Mouse (Mus musculus): ENCODE measurements around the gene Immp1l. TPM values are rescaled to one million over a fixed set of nuclear protein-coding genes. Genes with fewer than 3 reads are reported as not detected.

The Immp1l gene
- polyA plus RNA-seq, 1 experiment from 2014 or later = 112 TPM

DNA sequence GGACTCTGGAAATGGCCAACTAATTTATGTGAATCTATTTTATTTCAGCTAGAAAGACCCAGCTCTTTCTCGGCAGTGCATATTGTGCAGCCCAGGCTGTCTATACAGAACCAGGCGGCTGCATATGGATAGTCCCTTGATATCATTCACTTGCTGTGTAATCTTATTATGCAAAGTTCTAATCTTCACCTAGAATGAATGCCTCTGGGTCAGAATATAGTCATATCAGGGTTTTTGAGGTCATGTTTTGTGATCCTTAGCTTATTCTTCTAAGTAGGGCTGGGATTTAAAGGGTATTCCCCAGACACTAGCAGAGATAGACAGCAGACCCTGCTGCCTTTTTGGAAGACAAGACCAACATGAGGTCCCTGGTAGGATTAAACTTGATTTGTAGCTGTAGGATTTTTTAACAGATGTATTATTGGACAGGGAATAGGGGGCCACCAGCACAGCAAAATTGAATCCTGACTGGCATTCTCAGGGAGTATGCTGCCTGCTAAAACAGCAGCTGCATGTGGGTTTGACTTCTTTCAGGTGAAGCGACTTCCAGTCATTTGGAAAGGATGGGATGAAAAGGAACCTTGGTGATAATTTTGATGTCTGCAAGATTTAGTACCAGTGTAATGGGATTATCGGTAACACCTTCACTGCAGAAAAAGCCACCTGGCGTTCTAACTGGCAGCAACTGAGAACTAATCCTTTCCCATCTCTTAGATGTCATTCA lies 13.3 kb downstream of the Immp1l start:
- H3K4me3 ChIP-seq (replicated peaks; ENCODE audit: low read length) = no peak overlapping the region
- no peak overlapping the region for H3K9ac ChIP-seq (ENCODE audit: low read length)
- WGBS = 74% methylated on average over 5 of the region's 5 CpGs
- ATAC-seq (ENCODE audit: insufficient read depth, low FRiP score) = no peak
- H3K4me2 ChIP-seq (ENCODE audit: low read depth, low read length) = no peak overlapping the region
- H3K9me3 ChIP-seq (replicated peaks; ENCODE audit: control insufficient read depth, low read length) = no peaks in the 10 kb centered on the region
- H3K36me3 ChIP-seq (ENCODE audit: control insufficient read depth, insufficient read depth, low read length) = no peaks in the 10 kb centered on the region
- H3K27me3 ChIP-seq (ENCODE audit: control insufficient read depth, insufficient read depth, low read length) = no peaks in the 10 kb centered on the region
- H3K27ac ChIP-seq (ENCODE audit: low read length) = no peak overlapping the region
- no peaks in the 10 kb centered on the region for H3K4me1 ChIP-seq (ENCODE audit: control insufficient read depth, insufficient read depth, low read length)

GRCm38 (mm10) chr2:105950131-105950530 lies 45.7 kb downstream of the Immp1l start:
- 99% methylated on average over 2 of the region's 2 CpGs for WGBS

GRCm38 (mm10) chr2:105951350-105951940 lies 47.0 kb downstream of the Immp1l start:
- Histone ChIP-seq H3K27me3 (ENCODE audit: control insufficient read depth, insufficient read depth, low read length) (no peaks in the 10 kb centered on the region), H3K4me1 (ENCODE audit: control insufficient read depth, insufficient read depth, low read length) (no peaks in the 10 kb centered on the region), H3K9ac (ENCODE audit: low read length) (no peak overlapping the region), H3K36me3 (ENCODE audit: control insufficient read depth, insufficient read depth, low read length) (no peaks in the 10 kb centered on the region), H3K4me2 (ENCODE audit: low read depth, low read length) (no peak overlapping the region), H3K4me3 (replicated peaks; ENCODE audit: low read length) (no peak overlapping the region), H3K27ac (ENCODE audit: low read length) (no peak overlapping the region), H3K9me3 (replicated peaks; ENCODE audit: control insufficient read depth, low read length) (no peaks in the 10 kb centered on the region)
- no peak for ATAC-seq (ENCODE audit: insufficient read depth, low FRiP score)
- WGBS = 72% methylated on average over 1 of the region's 1 CpGs

More at GRCm38 (mm10) chr2:105950131-105950530, 45.7 kb downstream of the Immp1l start:
- Histone ChIP-seq H3K27ac (ENCODE audit: low read length) (no peak overlapping the region), H3K4me3 (replicated peaks; ENCODE audit: low read length) (no peak overlapping the region), H3K36me3 (ENCODE audit: control insufficient read depth, insufficient read depth, low read length) (no peaks in the 10 kb centered on the region), H3K4me2 (ENCODE audit: low read depth, low read length) (no peak overlapping the region), H3K27me3 (ENCODE audit: control insufficient read depth, insufficient read depth, low read length) (no peaks in the 10 kb centered on the region), H3K4me1 (ENCODE audit: control insufficient read depth, insufficient read depth, low read length) (no peaks in the 10 kb centered on the region), H3K9ac (ENCODE audit: low read length) (no peak overlapping the region), H3K9me3 (replicated peaks; ENCODE audit: control insufficient read depth, low read length) (no peaks in the 10 kb centered on the region)
- no peak for ATAC-seq (ENCODE audit: insufficient read depth, low FRiP score)

GRCm38 (mm10) chr2:105953862-105954261 lies 49.4 kb downstream of the Immp1l start:
- ATAC-seq (ENCODE audit: insufficient read depth, low FRiP score) = no peak
- H3K4me3 ChIP-seq (replicated peaks; ENCODE audit: low read length) = no peak overlapping the region
- H3K27me3 ChIP-seq (ENCODE audit: control insufficient read depth, insufficient read depth, low read length) = no peaks in the 10 kb centered on the region
- no peaks in the 10 kb centered on the region for H3K9me3 ChIP-seq (replicated peaks; ENCODE audit: control insufficient read depth, low read length)
- no peak overlapping the region for H3K27ac ChIP-seq (ENCODE audit: low read length)
- no peak overlapping the region for H3K9ac ChIP-seq (ENCODE audit: low read length)
- no peaks in the 10 kb centered on the region for H3K36me3 ChIP-seq (ENCODE audit: control insufficient read depth, insufficient read depth, low read length)
- 69% methylated on average over 4 of the region's 4 CpGs for WGBS
- H3K4me2 ChIP-seq (ENCODE audit: low read depth, low read length) = no peak overlapping the region
- H3K4me1 ChIP-seq (ENCODE audit: control insufficient read depth, insufficient read depth, low read length) = no peaks in the 10 kb centered on the region

DNA sequence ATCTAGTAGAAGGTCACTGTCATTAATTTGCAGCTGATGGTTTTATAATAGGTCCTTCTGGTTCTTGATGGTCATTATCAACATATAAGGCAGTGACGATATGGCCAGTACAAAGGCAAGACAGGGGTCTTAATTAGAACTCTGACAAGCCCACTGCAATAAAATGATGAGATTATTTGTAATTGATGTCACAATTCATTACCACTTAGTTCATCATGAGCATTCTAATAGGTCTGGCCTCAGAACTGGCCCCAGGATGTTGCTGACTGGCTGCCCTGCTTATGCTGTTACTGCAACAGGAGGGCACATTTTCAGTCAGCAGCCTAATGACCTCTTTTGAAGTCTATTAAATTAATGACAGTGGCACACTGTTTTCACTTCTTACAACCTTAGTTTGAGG lies 59.0 kb downstream of the Immp1l start:
- Histone ChIP-seq H3K9ac (ENCODE audit: low read length) (no peak overlapping the region), H3K9me3 (replicated peaks; ENCODE audit: control insufficient read depth, low read length) (no peaks in the 10 kb centered on the region), H3K4me2 (ENCODE audit: low read depth, low read length) (no peak overlapping the region), H3K4me3 (replicated peaks; ENCODE audit: low read length) (no peak overlapping the region), H3K4me1 (ENCODE audit: control insufficient read depth, insufficient read depth, low read length) (no peaks in the 10 kb centered on the region), H3K27me3 (ENCODE audit: control insufficient read depth, insufficient read depth, low read length) (no peaks in the 10 kb centered on the region), H3K27ac (ENCODE audit: low read length) (no peak overlapping the region), H3K36me3 (ENCODE audit: control insufficient read depth, insufficient read depth, low read length) (no peaks in the 10 kb centered on the region)
- ATAC-seq (ENCODE audit: insufficient read depth, low FRiP score) = no peak
- 77% methylated on average over 1 of the region's 1 CpGs for WGBS

GRCm38 (mm10) chr2:105973941-105974340 lies 69.5 kb downstream of the Immp1l start:
- no peak overlapping the region for H3K4me2 ChIP-seq (ENCODE audit: low read depth, low read length)
- WGBS = 32% methylated on average over 2 of the region's 2 CpGs
- H3K9me3 ChIP-seq (replicated peaks; ENCODE audit: control insufficient read depth, low read length) = no peaks in the 10 kb centered on the region
- H3K4me1 ChIP-seq (ENCODE audit: control insufficient read depth, insufficient read depth, low read length) = no peaks in the 10 kb centered on the region
- ATAC-seq (ENCODE audit: insufficient read depth, low FRiP score) = no peak
- peaks cover 4% of the 10 kb centered on the region for H3K36me3 ChIP-seq (ENCODE audit: control insufficient read depth, insufficient read depth, low read length)
- H3K27me3 ChIP-seq (ENCODE audit: control insufficient read depth, insufficient read depth, low read length) = no peaks in the 10 kb centered on the region
- H3K27ac ChIP-seq (ENCODE audit: low read length) = no peak overlapping the region
- H3K4me3 ChIP-seq (replicated peaks; ENCODE audit: low read length) = no peak overlapping the region
- H3K9ac ChIP-seq (ENCODE audit: low read length) = no peak overlapping the region

DNA sequence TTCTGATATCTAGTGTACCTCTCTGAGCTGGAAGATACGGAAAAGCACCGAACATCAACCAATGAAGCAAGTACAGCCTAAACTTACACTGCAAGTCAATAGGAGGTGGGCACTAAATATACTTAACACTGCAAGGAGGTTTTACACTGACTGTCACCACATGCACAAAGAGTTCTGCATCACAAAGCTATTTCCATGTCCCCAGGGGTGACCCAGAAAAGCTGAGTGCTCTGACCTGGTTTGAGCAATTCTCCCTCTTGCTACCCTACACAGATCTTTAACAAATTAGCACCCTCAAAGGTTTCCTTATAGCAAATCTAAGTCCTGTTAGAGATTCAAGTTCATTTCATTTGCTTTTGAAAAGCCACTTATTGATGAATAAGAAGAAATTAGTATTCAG lies 73.6 kb downstream of the Immp1l start:
- Histone ChIP-seq H3K4me3 (replicated peaks; ENCODE audit: low read length) (no peak overlapping the region), H3K9ac (ENCODE audit: low read length) (no peak overlapping the region), H3K4me2 (ENCODE audit: low read depth, low read length) (no peak overlapping the region), H3K27ac (ENCODE audit: low read length) (no peak overlapping the region), H3K27me3 (ENCODE audit: control insufficient read depth, insufficient read depth, low read length) (no peaks in the 10 kb centered on the region), H3K36me3 (ENCODE audit: control insufficient read depth, insufficient read depth, low read length) (no peaks in the 10 kb centered on the region), H3K9me3 (replicated peaks; ENCODE audit: control insufficient read depth, low read length) (no peaks in the 10 kb centered on the region), H3K4me1 (ENCODE audit: control insufficient read depth, insufficient read depth, low read length) (no peaks in the 10 kb centered on the region)
- 96% methylated on average over 2 of the region's 2 CpGs for WGBS
- ATAC-seq (ENCODE audit: insufficient read depth, low FRiP score) = no peak

- ATAC-seq (ENCODE audit: insufficient read depth, low FRiP score) = no peak
- no peaks in the 10 kb centered on the region for H3K27me3 ChIP-seq (ENCODE audit: control insufficient read depth, insufficient read depth, low read length)
- H3K9me3 ChIP-seq (replicated peaks; ENCODE audit: control insufficient read depth, low read length) = no peaks in the 10 kb centered on the region
- 84% methylated on average over 7 of the region's 7 CpGs for WGBS
- H3K27ac ChIP-seq (ENCODE audit: low read length) = no peak overlapping the region
- H3K4me3 ChIP-seq (replicated peaks; ENCODE audit: low read length) = no peak overlapping the region
- H3K9ac ChIP-seq (ENCODE audit: low read length) = no peak overlapping the region
- no peak overlapping the region for H3K4me2 ChIP-seq (ENCODE audit: low read depth, low read length)
- no peaks in the 10 kb centered on the region for H3K4me1 ChIP-seq (ENCODE audit: control insufficient read depth, insufficient read depth, low read length)
- no peaks in the 10 kb centered on the region for H3K36me3 ChIP-seq (ENCODE audit: control insufficient read depth, insufficient read depth, low read length)
Observed at GRCm38 (mm10) chr2:105985206-105985605, 80.8 kb downstream of the Immp1l start.

GRCm38 (mm10) chr2:105987131-105987530 lies 82.7 kb downstream of the Immp1l start:
- Histone ChIP-seq H3K9me3 (replicated peaks; ENCODE audit: control insufficient read depth, low read length) (no peaks in the 10 kb centered on the region), H3K27ac (ENCODE audit: low read length) (no peak overlapping the region), H3K27me3 (ENCODE audit: control insufficient read depth, insufficient read depth, low read length) (no peaks in the 10 kb centered on the region), H3K36me3 (ENCODE audit: control insufficient read depth, insufficient read depth, low read length) (no peaks in the 10 kb centered on the region), H3K9ac (ENCODE audit: low read length) (no peak overlapping the region), H3K4me1 (ENCODE audit: control insufficient read depth, insufficient read depth, low read length) (no peaks in the 10 kb centered on the region), H3K4me3 (replicated peaks; ENCODE audit: low read length) (no peak overlapping the region), H3K4me2 (ENCODE audit: low read depth, low read length) (no peak overlapping the region)
- 70% methylated on average over 1 of the region's 1 CpGs for WGBS
- no peak for ATAC-seq (ENCODE audit: insufficient read depth, low FRiP score)

Data from stomach, embryonic 16.5 days (tissue).